Mouse (Mus musculus): ENCODE measurements around the gene Ccnyl1. TPM values are rescaled to one million over a fixed set of nuclear protein-coding genes. Genes with fewer than 3 reads are reported as not detected.

Gene Ccnyl1
- total and polyA plus RNA-seq, 3 experiments = 2.8 to 9.0 (median 5.3) TPM

- no peak overlapping the region for H3K4me2 ChIP-seq (ENCODE audit: insufficient read depth, low read depth, poor library complexity, severe bottlenecking)
- no peak for TF ChIP-seq NRF1 (IDR thresholded peaks at IDR 0.05; ENCODE audit: low read depth, low read length)
- TF ChIP-seq EP300 (IDR thresholded peaks at IDR 0.05; ENCODE audit: low read length) = no peak
- no peak for TF ChIP-seq MYC (IDR thresholded peaks at IDR 0.05; ENCODE audit: low read depth, low read length)
- no peak for TF ChIP-seq USF1 (IDR thresholded peaks at IDR 0.05; ENCODE audit: low read depth, low read length)
- TF ChIP-seq CHD1 (IDR thresholded peaks at IDR 0.05; ENCODE audit: low read depth, low read length) = no peak
- no peak for TF ChIP-seq CTCF (conservative IDR thresholded peaks at IDR 0.05 in 1 of 2, IDR thresholded peaks at IDR 0.05 in 1 of 2; ENCODE audit: low read depth in 2 of 2, low read length in 2 of 2)
- TF ChIP-seq SMC3 (IDR thresholded peaks at IDR 0.05; ENCODE audit: low read depth, low read length) = no peak
- TF ChIP-seq TBP (conservative IDR thresholded peaks at IDR 0.05; ENCODE audit: low read depth, low read length) = no peak
- no peak for TF ChIP-seq MEF2A (IDR thresholded peaks at IDR 0.05; ENCODE audit: borderline replicate concordance, low read depth, low read length)
- TF ChIP-seq MAFK (IDR thresholded peaks at IDR 0.05; ENCODE audit: insufficient replicate concordance, low read length) = no peak
- no peak overlapping the region for H3K27ac ChIP-seq (ENCODE audit: insufficient read depth, low read depth)
- dilution Hi-C loops (cut with MboI; ENCODE audit: extremely low pct_ligation_motif_present, extremely low pct_unique_long_range_greater_than_20kb, low sequenced_read_pairs) (no loop called here), in situ Hi-C loops (cut with MboI; ENCODE audit: low pct_ligation_motif_present, low pct_unique_long_range_greater_than_20kb, low sequenced_read_pairs) (no loop called here)
- H3K4me3 ChIP-seq (replicated peaks in 1 of 3; ENCODE audit: low read depth in 2 of 3, low read length in 2 of 3, poor library complexity in 1 of 3) = no peak overlapping the region
- H3K9me3 ChIP-seq (replicated peaks; ENCODE audit: low read length) = peaks cover 14% of the 10 kb centered on the region
- DNase-seq (ENCODE audit: extremely low read depth) = no peak
- peaks cover 0 to 18% of the 10 kb centered on the region in 2 experiments for H3K36me3 ChIP-seq (replicated peaks in 1 of 2; ENCODE audit: control insufficient read depth in 1 of 2, insufficient read depth in 1 of 2, low read length in 1 of 2)
- peaks cover 6% of the 10 kb centered on the region in 2 experiments; a peak in 3 of 4 replicates for H3K4me1 ChIP-seq (ENCODE audit: control insufficient read depth in 1 of 2, insufficient read depth in 2 of 2)
- peaks cover 1% of the 10 kb centered on the region for H3K27me3 ChIP-seq (replicated peaks)
- no peak overlapping the region for H3K9ac ChIP-seq (ENCODE audit: insufficient read depth, low read depth)
- H3K79me2 ChIP-seq (replicated peaks; ENCODE audit: control insufficient read depth, extremely low read depth, insufficient read depth, poor library complexity, severe bottlenecking) = no peaks in the 10 kb centered on the region
Observed at GRCm38 (mm10) chr1:64734771-64735750, 44.8 kb downstream of the Ccnyl1 start.

GRCm38 (mm10) chr1:64735781-64736680 lies 45.8 kb downstream of the Ccnyl1 start:
- H3K36me3 ChIP-seq (replicated peaks in 1 of 2; ENCODE audit: control insufficient read depth in 1 of 2, insufficient read depth in 1 of 2, low read length in 1 of 2) = peaks cover 0 to 18% of the 10 kb centered on the region in 2 experiments
- no peaks in the 10 kb centered on the region for H3K79me2 ChIP-seq (replicated peaks; ENCODE audit: control insufficient read depth, extremely low read depth, insufficient read depth, poor library complexity, severe bottlenecking)
- no peak overlapping the region for H3K9ac ChIP-seq (ENCODE audit: insufficient read depth, low read depth)
- dilution Hi-C loops (cut with MboI; ENCODE audit: extremely low pct_ligation_motif_present, extremely low pct_unique_long_range_greater_than_20kb, low sequenced_read_pairs) = no loop called here
- H3K9me3 ChIP-seq (replicated peaks; ENCODE audit: low read length) = peaks cover 14% of the 10 kb centered on the region
- H3K27me3 ChIP-seq (replicated peaks) = peaks cover 1% of the 10 kb centered on the region
- no peak for TF ChIP-seq ELF1 (IDR thresholded peaks at IDR 0.05; ENCODE audit: low read depth, low read length)
- H3K4me1 ChIP-seq (ENCODE audit: control insufficient read depth in 1 of 2, insufficient read depth in 2 of 2) = peaks cover 6% of the 10 kb centered on the region in 2 experiments; a peak in 3 of 4 replicates
- DNase-seq (ENCODE audit: extremely low read depth) = no peak
- H3K27ac ChIP-seq (ENCODE audit: insufficient read depth, low read depth) = no peak overlapping the region
- in situ Hi-C loops (cut with MboI; ENCODE audit: low pct_ligation_motif_present, low pct_unique_long_range_greater_than_20kb, low sequenced_read_pairs) = no loop called here
- H3K4me2 ChIP-seq (ENCODE audit: insufficient read depth, low read depth, poor library complexity, severe bottlenecking) = peak overlapping the region; percentile 91; the same call in 1 of the 2 replicates
- H3K4me3 ChIP-seq (replicated peaks in 1 of 3; ENCODE audit: low read depth in 2 of 3, low read length in 2 of 3, poor library complexity in 1 of 3) = peak overlapping the region in 1 of 3 experiments; percentile 14
